8 mouse cellular contexts compared by ENCODE assay signal in genomic region chr12:55600503-55600994, GRCm38 (mm10). TPM values are rescaled to one million over a fixed set of nuclear protein-coding genes. Genes with fewer than 3 reads are reported as not detected.
DNase-seq lines count a peak whose midpoint lies in the region; ATAC-seq lines count a peak whose summit lies in the region.

No protein-coding gene starts in this region.

- intact Hi-C loops in left cerebral cortex, postnatal 25 days (cut with DNase I), result no loop called here

- ATAC-seq in cerebellum, adult (ENCODE audit: insufficient number of reproducible peaks, low FRiP score, low TSS enrichment), result 0 out of 2 replicates have a peak, but pooled peaks have one; percentile 15
- no peak for ATAC-seq in neural tube, embryonic 11.5 days (ENCODE audit: insufficient read depth, low FRiP score, low TSS enrichment)
- ATAC-seq in limb, embryonic 13.5 days (ENCODE audit: low FRiP score, low read depth), result 0 out of 2 replicates have a peak, but pooled peaks have one; percentile 8
- no peak for ATAC-seq in stomach, embryonic 15.5 days (ENCODE audit: insufficient read depth, low FRiP score, low read depth)
- no peak for ATAC-seq in erythroid progenitor cell, adult 5-6 weeks (replicated peaks; ENCODE audit: low FRiP score, poor library complexity, severe bottlenecking)

- H3K27ac ChIP-seq in neural tube, embryonic 11.5 days (ENCODE audit: low read depth, low read length), result no peak overlapping the region
- no peak overlapping the region for H3K27ac ChIP-seq in limb, embryonic 13.5 days
- no peak overlapping the region for H3K27ac ChIP-seq in stomach, embryonic 15.5 days

- no peaks in the 10 kb centered on the region for H3K9me3 ChIP-seq in neural tube, embryonic 11.5 days (ENCODE audit: control insufficient read depth, low read length)
- H3K9me3 ChIP-seq in limb, embryonic 13.5 days, result no peaks in the 10 kb centered on the region
- H3K9me3 ChIP-seq in stomach, embryonic 15.5 days, result no peaks in the 10 kb centered on the region

- H3K4me2 ChIP-seq in neural tube, embryonic 11.5 days (ENCODE audit: low read depth), result peak overlapping the region; percentile 79
- peak overlapping the region; percentile 82 for H3K4me2 ChIP-seq in limb, embryonic 13.5 days (replicated peaks)
- peak overlapping the region; percentile 92 for H3K4me2 ChIP-seq in stomach, embryonic 15.5 days

- peaks cover 48% of the 10 kb centered on the region for H3K27me3 ChIP-seq in neural tube, embryonic 11.5 days (ENCODE audit: control insufficient read depth, insufficient read depth, low read length)
- peaks cover 71% of the 10 kb centered on the region for H3K27me3 ChIP-seq in limb, embryonic 13.5 days
- H3K27me3 ChIP-seq in stomach, embryonic 15.5 days (replicated peaks), result peaks cover 38% of the 10 kb centered on the region

- DNase-seq in cerebellum, adult 11-12 months, result no peak
- DNase-seq in neural tube, embryonic 11.5 days (ENCODE audit: low spot score), result no peak
- no peak for DNase-seq in neural tube, embryonic 10.5 days (ENCODE audit: extremely low spot score, low spot score)
- no peak for DNase-seq in left cerebral cortex, postnatal 25 days (ENCODE audit: low spot score in 2 of 2)

- H3K9ac ChIP-seq in neural tube, embryonic 11.5 days (ENCODE audit: low read length), result no peak overlapping the region
- H3K9ac ChIP-seq in limb, embryonic 13.5 days, result no peak overlapping the region
- H3K9ac ChIP-seq in stomach, embryonic 15.5 days, result no peak overlapping the region

- peaks cover 16% of the 10 kb centered on the region for H3K4me1 ChIP-seq in neural tube, embryonic 11.5 days (ENCODE audit: control insufficient read depth, insufficient read depth, low read length)
- H3K4me1 ChIP-seq in limb, embryonic 13.5 days, result peaks cover 26% of the 10 kb centered on the region
- H3K4me1 ChIP-seq in stomach, embryonic 15.5 days, result peaks cover 21% of the 10 kb centered on the region

- no peaks in the 10 kb centered on the region for H3K36me3 ChIP-seq in neural tube, embryonic 11.5 days (ENCODE audit: control insufficient read depth, insufficient read depth, low read length)
- H3K36me3 ChIP-seq in limb, embryonic 13.5 days, result peaks cover 9% of the 10 kb centered on the region; the same call in 1 of the 2 replicates
- no peaks in the 10 kb centered on the region for H3K36me3 ChIP-seq in stomach, embryonic 15.5 days

- H3K4me3 ChIP-seq in neural tube, embryonic 11.5 days (ENCODE audit: low read depth, low read length), result peak overlapping the region; percentile 48
- H3K4me3 ChIP-seq in limb, embryonic 13.5 days, result peak overlapping the region; percentile 46
- peak overlapping the region; percentile 43 for H3K4me3 ChIP-seq in stomach, embryonic 15.5 days (replicated peaks)

- WGBS in neural tube, embryonic 11.5 days, result 3% methylated on average over 42 of the region's 42 CpGs
- WGBS in limb, embryonic 13.5 days, result 4% methylated on average over 42 of the region's 42 CpGs
- 5% methylated on average over 42 of the region's 42 CpGs for WGBS in stomach, embryonic 15.5 days

RNA-seq across cellular contexts. Expression of gene Insm2, which starts 1.3 kb away (rescaled TPM):
- 0.69 and 1.6 TPM in 2 replicates for polyA plus RNA-seq in neural tube, embryonic 11.5 days (2014; fragmentation: Nextera tagmentation; extraction: Ambion mirVana)
- polyA plus RNA-seq in limb, embryonic 13.5 days (2015; fragmentation: Nextera tagmentation; extraction: Ambion mirVana), result 0.06 TPM in 2 replicates
- 0.14 and 0.40 TPM in 2 replicates for polyA plus RNA-seq in stomach, embryonic 15.5 days (2015; fragmentation: Nextera tagmentation; extraction: Ambion mirVana)
- under 1 TPM; 0.30 to 0.37 TPM for total RNA-seq in left cerebral cortex, postnatal 25 days (2021)
- not detected in 2 replicates for total RNA-seq in erythroid progenitor cell, adult 5-6 weeks (2015; ENCODE audit: low replicate concordance)
- total RNA-seq in erythroid progenitor cell, adult 5-6 weeks (2017; ENCODE audit: low replicate concordance), result not detected in 2 replicates

RNA-seq across cellular contexts. Expression of gene Aldoart2, which starts 35.5 kb away (rescaled TPM):
- 0.19 and 0.20 TPM in 2 replicates for polyA plus RNA-seq in neural tube, embryonic 11.5 days (2014; fragmentation: Nextera tagmentation; extraction: Ambion mirVana)
- polyA plus RNA-seq in limb, embryonic 13.5 days (2015; fragmentation: Nextera tagmentation; extraction: Ambion mirVana), result not detected in 2 replicates
- polyA plus RNA-seq in stomach, embryonic 15.5 days (2015; fragmentation: Nextera tagmentation; extraction: Ambion mirVana), result 0.42 TPM in 1 of 2 replicates, not detected in the other
- not detected for total RNA-seq in left cerebral cortex, postnatal 25 days (2021)
- total RNA-seq in erythroid progenitor cell, adult 5-6 weeks (2015; ENCODE audit: low replicate concordance), result not detected in 2 replicates
- total RNA-seq in erythroid progenitor cell, adult 5-6 weeks (2017; ENCODE audit: low replicate concordance), result not detected in 2 replicates

Comparison
In these comparisons a context has a peak if more than half of its experiments do, and no peak if none do; other contexts are left out.
1. ATAC-seq: peak in cerebellum, adult (single experiment) and limb, embryonic 13.5 days (single experiment); none in neural tube, embryonic 11.5 days (single experiment), stomach, embryonic 15.5 days (single experiment) and erythroid progenitor cell, adult 5-6 weeks (single experiment).
2. Peak in every context shown above with its lines, with median percentiles within 50 percentile points of each other: H3K4me2 ChIP-seq and H3K4me3 ChIP-seq.